Mouse (Mus musculus): Measurements from ENCODE around the gene Nrn1. TPM values are rescaled to one million over a fixed set of nuclear protein-coding genes. Genes with fewer than 3 reads are reported as not detected.
A peak's percentile ranks its signal among the peaks of the same experiment; 100 is the strongest.

Nrn1 gene
- polyA plus RNA-seq (2016; fragmentation: Nextera tagmentation; extraction: Ambion mirVana) = 13.7 and 23.4 TPM in 2 replicates

DNA sequence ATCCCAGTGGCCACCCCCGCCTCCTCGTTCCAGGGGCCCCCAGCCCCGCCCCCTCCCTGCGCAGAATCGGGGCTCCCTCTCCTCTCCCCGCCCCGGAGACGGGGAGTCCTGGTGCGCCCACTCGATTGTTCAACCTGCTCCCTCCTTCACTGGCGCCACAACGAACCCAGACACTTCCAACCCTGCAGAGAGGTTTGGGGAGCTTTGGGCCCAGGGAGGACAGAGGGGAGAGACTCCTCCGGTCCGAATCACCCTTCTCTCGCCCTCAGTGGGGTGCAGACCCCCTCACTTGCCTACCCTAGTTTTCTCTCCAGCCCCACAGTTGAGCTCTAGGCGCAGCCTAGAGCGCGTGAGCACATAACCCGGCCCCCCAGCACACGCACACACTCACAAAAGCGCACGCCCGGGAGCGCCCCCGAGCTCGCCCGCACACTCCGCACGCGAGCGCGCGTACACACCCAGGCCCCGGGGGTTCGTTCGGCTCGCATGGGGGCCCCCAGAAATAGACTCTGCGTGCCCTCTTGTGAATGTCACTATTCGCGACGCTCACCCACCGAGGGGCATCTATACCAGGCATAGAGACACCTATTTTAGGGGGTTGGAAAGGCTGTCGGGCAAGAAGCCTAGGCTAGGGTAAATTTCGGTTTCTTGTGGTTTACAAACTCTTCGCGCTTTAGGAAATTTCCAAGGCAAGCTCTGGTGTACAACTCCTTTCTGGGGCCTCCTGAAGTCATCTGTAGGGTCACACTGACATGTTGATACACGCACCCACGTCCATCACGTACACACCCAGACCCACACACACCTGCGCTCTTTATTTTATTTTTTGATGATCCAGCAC lies at the start of gene Nrn1:
Gene Nrn1, minus strand, starts transcription at position 401 of the 841 bp plus-strand sequence.
- no peaks in the 10 kb centered on the region for H3K9me3 ChIP-seq (replicated peaks)
- under 1% methylated on average over 48 of the region's 50 CpGs for whole genome bisulfite sequencing
- H3K27ac ChIP-seq (replicated peaks) = peak within 1 kb of the TSS; percentile 82
- H3K36me3 ChIP-seq = no peaks in the 10 kb centered on the region
- peaks cover 81% of the 10 kb centered on the region for H3K27me3 ChIP-seq (ENCODE audit: low read depth, poor library complexity, severe bottlenecking)
- H3K4me1 ChIP-seq = peaks cover 45% of the 10 kb centered on the region
- peak within 1 kb of the TSS; percentile 58 for H3K4me3 ChIP-seq
- peak; percentile 55 for DNase-seq (ENCODE audit: low spot score)

DNA sequence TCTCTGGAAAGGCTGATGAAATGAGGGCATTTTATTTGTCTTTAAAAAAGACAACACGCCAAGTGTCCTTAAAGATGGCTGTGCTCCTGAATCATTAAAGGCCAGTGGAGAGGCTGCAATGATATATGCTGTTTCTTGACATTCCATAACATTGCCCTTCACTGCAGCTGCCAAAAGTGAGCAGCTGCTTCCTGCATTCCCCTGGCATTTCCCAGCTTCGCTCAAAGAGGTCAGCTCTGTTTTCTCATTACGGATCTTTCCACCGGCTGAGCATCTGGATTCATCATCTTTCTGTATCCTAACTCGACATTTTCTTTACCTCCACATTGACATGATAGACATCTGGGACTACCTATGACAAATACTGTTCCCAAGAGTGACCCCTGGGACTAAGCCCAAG lies 44.7 kb upstream of the Nrn1 start:
- 93% methylated on average over 5 of the region's 5 CpGs for WGBS
- H3K27ac ChIP-seq (replicated peaks) = no peak overlapping the region
- H3K4me1 ChIP-seq = no peaks in the 10 kb centered on the region
- no peaks in the 10 kb centered on the region for H3K9me3 ChIP-seq (replicated peaks)
- no peaks in the 10 kb centered on the region for H3K36me3 ChIP-seq
- DNase-seq (ENCODE audit: low spot score) = no peak
- H3K4me3 ChIP-seq = no peak overlapping the region
- no peaks in the 10 kb centered on the region for H3K27me3 ChIP-seq (ENCODE audit: low read depth, poor library complexity, severe bottlenecking)

DNA sequence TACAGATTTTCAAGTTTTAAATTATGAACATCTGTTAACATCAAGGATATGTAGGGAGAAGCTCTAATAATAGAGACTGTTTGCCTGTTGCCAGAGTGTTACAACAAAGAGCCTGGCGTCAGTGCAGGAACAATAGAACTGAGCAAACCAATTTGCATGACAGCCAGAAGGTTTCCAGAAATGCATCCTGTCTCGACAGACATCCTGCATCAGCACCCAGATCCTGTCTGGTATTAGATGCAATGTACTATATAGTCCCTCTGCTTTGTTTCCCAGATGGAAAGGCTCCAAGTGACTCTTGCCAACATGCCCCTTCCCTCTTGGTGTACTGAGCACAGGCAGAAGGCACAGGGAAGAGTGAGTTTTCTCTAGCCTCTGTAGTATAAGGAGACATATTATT lies 31.9 kb upstream of the Nrn1 start:
- H3K9me3 ChIP-seq (replicated peaks) = no peaks in the 10 kb centered on the region
- H3K4me3 ChIP-seq = no peak overlapping the region
- H3K36me3 ChIP-seq = no peaks in the 10 kb centered on the region
- H3K27ac ChIP-seq (replicated peaks) = no peak overlapping the region
- WGBS = 40% methylated on average over 2 of the region's 2 CpGs
- no peaks in the 10 kb centered on the region for H3K4me1 ChIP-seq
- DNase-seq (ENCODE audit: low spot score) = no peak
- no peaks in the 10 kb centered on the region for H3K27me3 ChIP-seq (ENCODE audit: low read depth, poor library complexity, severe bottlenecking)

DNA sequence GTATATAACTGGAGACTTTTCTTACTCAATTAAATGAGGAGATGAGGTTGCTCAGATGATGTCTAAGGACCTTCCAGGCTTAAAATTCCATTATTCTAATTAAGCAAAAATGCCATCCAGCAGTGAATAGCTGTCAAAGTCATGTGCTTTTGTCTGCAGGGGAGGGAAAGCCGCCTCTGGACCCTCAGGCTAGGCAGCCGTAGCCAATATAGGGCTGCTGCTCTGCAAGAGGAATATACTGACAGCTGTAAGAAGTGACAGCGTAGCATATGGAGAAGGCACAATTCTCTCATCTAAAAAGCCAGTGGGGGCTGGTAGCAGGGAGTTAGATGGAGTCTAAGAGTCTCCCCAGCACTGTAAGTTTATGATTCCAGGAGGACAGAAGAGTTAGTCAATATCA lies 16.9 kb upstream of the Nrn1 start:
- no peak for DNase-seq (ENCODE audit: low spot score)
- H3K27ac ChIP-seq (replicated peaks) = no peak overlapping the region
- H3K4me3 ChIP-seq = no peak overlapping the region
- H3K9me3 ChIP-seq (replicated peaks) = no peaks in the 10 kb centered on the region
- H3K36me3 ChIP-seq = no peaks in the 10 kb centered on the region
- WGBS = 73% methylated on average over 3 of the region's 3 CpGs
- no peaks in the 10 kb centered on the region for H3K4me1 ChIP-seq
- no peaks in the 10 kb centered on the region for H3K27me3 ChIP-seq (ENCODE audit: low read depth, poor library complexity, severe bottlenecking)

DNA sequence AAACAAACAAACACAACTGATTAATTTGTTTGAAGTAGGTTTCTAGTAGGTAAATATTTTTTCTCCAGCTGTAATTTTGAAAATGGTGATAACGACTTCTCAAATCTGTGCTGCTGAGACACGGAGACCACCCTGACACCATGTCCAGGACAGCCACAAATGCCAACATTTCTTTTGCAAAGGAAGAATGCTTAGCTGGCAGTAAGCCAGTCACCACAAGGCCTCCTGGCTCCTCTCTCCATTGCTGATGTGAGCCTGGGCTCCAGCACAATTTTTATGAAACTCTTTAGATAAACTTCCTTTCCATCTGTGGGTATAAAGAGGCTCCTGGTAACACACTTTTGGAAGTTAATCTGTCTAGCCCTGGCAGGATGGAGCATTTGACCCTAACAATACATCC lies 15.1 kb upstream of the Nrn1 start:
- Histone ChIP-seq H3K9me3 (replicated peaks) (no peaks in the 10 kb centered on the region), H3K4me3 (no peak overlapping the region), H3K27me3 (ENCODE audit: low read depth, poor library complexity, severe bottlenecking) (no peaks in the 10 kb centered on the region), H3K4me1 (no peaks in the 10 kb centered on the region), H3K27ac (replicated peaks) (no peak overlapping the region), H3K36me3 (no peaks in the 10 kb centered on the region)
- no peak for DNase-seq (ENCODE audit: low spot score)
- 75% methylated on average over 2 of the region's 2 CpGs for WGBS

DNA sequence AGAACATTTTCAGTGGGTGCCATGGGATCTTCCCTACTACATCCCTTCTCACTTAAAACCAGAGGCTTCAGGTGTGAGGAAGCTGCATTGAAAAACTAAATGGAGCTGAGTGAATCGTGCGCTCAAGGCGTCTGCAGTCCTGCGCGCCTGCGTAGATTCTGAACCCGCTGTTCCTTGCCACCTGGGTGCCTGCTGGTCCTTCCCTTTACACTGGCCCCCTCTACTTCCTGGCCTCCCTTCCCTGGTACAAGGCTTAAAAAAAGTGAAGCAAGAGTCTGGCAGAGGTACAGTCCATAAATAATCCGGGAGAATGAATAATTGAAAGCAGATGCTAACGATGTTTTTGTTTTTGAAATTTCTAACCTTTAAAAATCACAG lies 1.7 kb upstream of the Nrn1 start:
- Histone ChIP-seq H3K27ac (replicated peaks) (peak overlapping the region; percentile 82), H3K36me3 (no peaks in the 10 kb centered on the region), H3K4me1 (peaks cover 36% of the 10 kb centered on the region), H3K4me3 (peak overlapping the region; percentile 58), H3K27me3 (ENCODE audit: low read depth, poor library complexity, severe bottlenecking) (peaks cover 64% of the 10 kb centered on the region), H3K9me3 (replicated peaks) (no peaks in the 10 kb centered on the region)
- 7% methylated on average over 9 of the region's 9 CpGs for WGBS
- no peak for DNase-seq (ENCODE audit: low spot score)

DNA sequence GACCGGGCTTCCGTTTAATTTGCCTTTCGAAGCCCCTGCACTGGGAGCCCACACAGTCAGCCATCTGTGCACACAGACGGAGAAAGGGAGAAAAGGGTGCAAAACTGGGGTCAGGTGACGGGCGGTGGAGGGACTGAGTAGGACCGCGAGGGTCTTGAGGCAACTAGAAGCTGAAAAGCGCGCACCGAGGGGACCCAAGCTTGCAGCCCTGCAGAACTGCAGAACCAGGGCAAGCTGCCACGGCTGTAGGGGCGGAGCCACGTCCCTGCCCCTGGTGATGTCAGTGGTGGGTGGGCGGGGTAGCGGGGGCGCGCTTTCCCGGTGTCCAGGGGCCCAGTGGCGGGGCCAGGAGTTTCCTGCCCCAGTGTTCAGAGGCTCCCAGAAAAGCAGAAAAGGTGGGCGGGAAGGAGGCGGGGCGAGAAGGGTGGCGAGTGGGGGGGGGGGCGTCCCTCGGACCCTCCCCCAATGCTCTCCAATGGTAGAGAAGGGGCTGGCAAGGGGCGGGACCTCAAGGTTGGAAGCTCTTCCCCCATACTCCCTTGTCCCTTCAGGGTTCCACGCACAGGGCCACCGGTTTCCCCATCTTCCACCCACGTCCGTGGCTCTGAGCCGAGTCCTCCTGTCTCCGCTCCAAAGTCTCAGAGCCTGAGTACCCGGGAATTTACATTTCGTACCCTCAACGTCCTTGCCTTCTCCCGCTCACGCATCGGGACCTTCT lies 1.1 kb upstream of the Nrn1 start:
- WGBS = under 1% methylated on average over 39 of the region's 39 CpGs
- Histone ChIP-seq H3K4me1 (peaks cover 41% of the 10 kb centered on the region), H3K4me3 (peak overlapping the region; percentile 58), H3K27me3 (ENCODE audit: low read depth, poor library complexity, severe bottlenecking) (peaks cover 69% of the 10 kb centered on the region), H3K9me3 (replicated peaks) (no peaks in the 10 kb centered on the region), H3K27ac (replicated peaks) (peak overlapping the region; percentile 82), H3K36me3 (no peaks in the 10 kb centered on the region)
- peak; percentile 90 for DNase-seq (ENCODE audit: low spot score)

DNA sequence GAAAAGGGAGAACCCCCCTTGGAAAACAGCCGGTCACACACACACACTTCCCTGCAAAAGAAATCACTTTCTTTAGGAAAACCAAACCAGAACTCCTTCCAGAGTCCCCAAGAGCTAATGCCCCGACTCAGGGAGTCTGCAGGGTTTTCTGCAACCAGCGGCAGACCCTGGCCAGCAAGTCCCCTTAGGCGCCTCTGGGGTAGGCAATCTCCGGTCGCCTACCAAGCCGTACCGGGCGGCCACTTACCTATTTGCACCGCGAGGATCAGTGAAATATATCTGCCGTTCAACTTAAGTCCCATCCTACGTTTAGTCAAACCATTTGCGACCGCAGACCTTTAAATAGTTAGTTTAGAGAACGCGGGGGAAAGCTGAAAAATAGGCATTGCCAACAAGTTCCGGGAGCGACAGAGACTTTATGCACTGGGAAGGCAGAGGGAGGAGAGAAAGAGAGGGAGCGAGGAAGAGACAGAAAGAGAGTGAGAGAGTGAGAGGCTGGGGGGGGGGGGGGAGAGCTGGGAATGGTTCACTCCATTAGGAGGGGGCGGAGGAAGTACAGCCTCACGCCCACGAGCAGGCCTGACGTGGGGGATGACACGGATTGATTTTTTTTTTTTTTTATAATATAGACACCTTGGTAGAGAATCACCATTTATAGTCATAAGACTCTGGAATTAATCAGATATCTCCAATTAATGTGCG lies 791 bp downstream of the Nrn1 start:
- under 1% methylated on average over 26 of the region's 26 CpGs for WGBS
- peaks cover 89% of the 10 kb centered on the region for H3K27me3 ChIP-seq (ENCODE audit: low read depth, poor library complexity, severe bottlenecking)

DNA sequence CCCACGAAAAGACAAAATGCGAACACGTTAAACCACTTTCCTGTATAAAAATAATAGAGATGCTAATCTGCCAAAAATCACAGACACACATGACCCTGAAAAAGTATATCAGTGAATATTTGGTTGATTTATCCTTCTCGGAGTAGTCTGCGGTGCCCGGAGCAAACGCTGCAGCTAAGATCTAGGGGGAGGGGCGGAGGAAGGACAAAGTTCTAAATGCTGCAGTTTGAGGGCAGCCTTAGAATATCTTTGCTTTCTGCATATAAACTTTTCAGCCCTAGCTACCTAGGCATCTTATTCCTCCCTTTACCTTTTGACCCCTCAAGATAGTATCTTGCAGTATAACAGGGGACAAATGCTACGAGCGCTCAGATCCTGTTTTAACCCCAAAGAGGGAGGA lies 1.4 kb downstream of the Nrn1 start:
- peak overlapping the region; percentile 58 for H3K4me3 ChIP-seq
- H3K27me3 ChIP-seq (ENCODE audit: low read depth, poor library complexity, severe bottlenecking) = peaks cover 94% of the 10 kb centered on the region
- under 1% methylated on average over 10 of the region's 10 CpGs for WGBS
- H3K4me1 ChIP-seq = peaks cover 47% of the 10 kb centered on the region
- H3K27ac ChIP-seq (replicated peaks) = peak overlapping the region; percentile 72
- no peaks in the 10 kb centered on the region for H3K9me3 ChIP-seq (replicated peaks)
- no peaks in the 10 kb centered on the region for H3K36me3 ChIP-seq
- no peak for DNase-seq (ENCODE audit: low spot score)

More for the DNA sequence above, 791 bp downstream of the Nrn1 start:
- peak overlapping the region; percentile 82 for H3K27ac ChIP-seq (replicated peaks)
- peak overlapping the region; percentile 58 for H3K4me3 ChIP-seq
- H3K4me1 ChIP-seq = peaks cover 47% of the 10 kb centered on the region
- no peaks in the 10 kb centered on the region for H3K36me3 ChIP-seq
- H3K9me3 ChIP-seq (replicated peaks) = no peaks in the 10 kb centered on the region
- peak; percentile 61 for DNase-seq (ENCODE audit: low spot score)

DNA sequence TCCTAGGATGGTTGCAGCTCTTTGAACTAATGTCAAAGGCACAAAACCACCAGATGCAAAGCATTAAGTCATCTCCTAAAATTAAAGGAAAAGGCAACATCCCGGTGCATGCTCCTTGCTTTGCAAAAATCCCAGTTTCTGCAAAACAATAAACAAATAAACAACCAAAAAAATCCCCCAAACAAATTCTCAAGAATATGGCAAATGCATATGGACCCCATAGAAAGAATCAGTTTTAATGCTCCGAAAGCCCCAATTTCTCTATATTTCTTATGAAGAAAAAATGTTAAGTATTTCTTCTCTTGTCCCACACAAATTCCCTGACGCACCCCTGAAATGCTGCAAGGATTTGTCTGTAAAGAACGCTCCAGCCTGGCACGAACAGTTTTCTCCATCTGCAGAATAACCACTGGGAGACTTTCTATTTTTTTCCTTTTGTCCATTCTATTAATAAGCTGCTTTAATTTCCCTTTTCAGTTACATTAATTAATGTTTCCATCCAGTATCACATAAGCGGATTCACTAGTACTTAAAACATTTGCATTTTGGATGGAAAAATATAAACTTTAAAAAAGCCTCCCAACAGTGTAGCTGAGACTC lies 1.9 kb downstream of the Nrn1 start:
- Histone ChIP-seq H3K4me3 (peak overlapping the region; percentile 58), H3K27ac (replicated peaks) (peak overlapping the region; percentile 75; the same call in 1 of the 2 replicates), H3K36me3 (no peaks in the 10 kb centered on the region), H3K4me1 (peaks cover 47% of the 10 kb centered on the region), H3K27me3 (ENCODE audit: low read depth, poor library complexity, severe bottlenecking) (peaks cover 97% of the 10 kb centered on the region), H3K9me3 (replicated peaks) (no peaks in the 10 kb centered on the region)
- WGBS = 4% methylated on average over 6 of the region's 6 CpGs
- DNase-seq (ENCODE audit: low spot score) = no peak

DNA sequence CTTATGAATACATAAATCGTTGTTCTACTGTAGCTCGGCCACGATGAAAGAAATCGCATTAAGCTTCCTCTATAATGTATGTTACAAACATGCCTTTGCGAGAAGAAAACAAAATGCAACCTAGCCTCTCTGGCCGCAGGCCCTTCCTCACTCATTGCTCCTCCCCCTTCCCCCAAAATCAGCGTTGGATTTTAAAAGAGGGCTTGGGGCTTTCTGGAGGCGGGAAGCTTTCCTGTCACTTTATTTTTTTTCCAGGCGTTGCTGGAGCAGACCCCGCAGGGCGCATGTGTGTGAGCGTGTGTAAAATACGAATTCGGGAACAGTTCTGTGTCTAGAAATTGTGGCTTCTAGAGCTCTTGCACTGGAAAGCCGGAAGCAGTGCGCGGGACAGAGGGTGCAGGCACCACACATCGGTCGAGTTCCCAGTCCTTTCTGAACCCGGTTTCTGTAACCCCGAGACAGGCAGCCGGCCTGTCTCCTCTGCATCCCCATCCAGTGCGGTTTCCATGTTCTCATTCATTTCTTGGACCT lies 2.9 kb downstream of the Nrn1 start:
- peak overlapping the region; percentile 58 for H3K4me3 ChIP-seq
- H3K27ac ChIP-seq (replicated peaks) = peak overlapping the region; percentile 75
- 1% methylated on average over 23 of the region's 23 CpGs for WGBS
- DNase-seq (ENCODE audit: low spot score) = peak; percentile 53
- H3K9me3 ChIP-seq (replicated peaks) = no peaks in the 10 kb centered on the region
- H3K4me1 ChIP-seq = peaks cover 57% of the 10 kb centered on the region
- H3K27me3 ChIP-seq (ENCODE audit: low read depth, poor library complexity, severe bottlenecking) = peaks cover 97% of the 10 kb centered on the region
- no peaks in the 10 kb centered on the region for H3K36me3 ChIP-seq

Measured in midbrain, embryonic 10.5 days (tissue).